Mouse (Mus musculus) erythroid progenitor cell, adult 5-6 weeks (primary cell): ENCODE measurements around the gene Jmjd4. TPM values are rescaled to one million over a fixed set of nuclear protein-coding genes. Genes with fewer than 3 reads are reported as not detected.

Experiments
- ATAC-seq: replicated peaks from 2 replicates; pipeline ENCODE4 v1.8.0; 2016; ENCODE audit warnings: moderate number of reproducible peaks, mild to moderate bottlenecking, moderate TSS enrichment, inconsistent platforms; ENCODE audit not compliant: poor library complexity, low FRiP score, severe bottlenecking
- total RNA-seq, 2 experiments: library from RNA; stranded (forward) in 1 of 2; stranded (reverse) in 1 of 2; fragments of 150-400 nt in 1 of 2; fragments of 186-747, 209-891 nt in 1 of 2; gene quantifications; 2 replicates each; pipeline versions ENCODE4 v1.2.3 to v1.2.4; 2015 to 2017; ENCODE audit warnings: low replicate concordance in 2 of 2

The Jmjd4 gene
- total RNA-seq, 2 experiments from 2014 or later: 3.2 to 3.4 TPM

DNA sequence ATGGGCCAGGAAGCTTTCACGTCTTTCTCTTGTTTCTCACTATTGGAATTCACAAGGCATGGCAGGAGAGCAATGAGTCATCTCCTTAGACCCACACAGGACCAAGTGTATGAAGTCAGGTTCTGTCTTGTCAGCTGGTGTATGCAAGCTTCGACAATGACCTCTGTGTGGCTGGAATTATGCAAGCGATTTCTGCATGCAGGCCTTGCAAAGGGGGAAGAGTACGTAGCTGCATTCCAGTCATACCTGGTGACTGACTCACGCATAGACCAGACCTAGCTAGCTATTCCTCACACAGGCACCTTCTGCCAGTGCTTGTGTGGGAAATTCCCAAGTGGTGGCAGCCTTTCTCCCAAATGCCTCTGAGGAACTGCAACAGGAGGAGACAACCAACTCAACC lies 9.1 kb downstream of the Jmjd4 start:
- no peak for ATAC-seq

DNA sequence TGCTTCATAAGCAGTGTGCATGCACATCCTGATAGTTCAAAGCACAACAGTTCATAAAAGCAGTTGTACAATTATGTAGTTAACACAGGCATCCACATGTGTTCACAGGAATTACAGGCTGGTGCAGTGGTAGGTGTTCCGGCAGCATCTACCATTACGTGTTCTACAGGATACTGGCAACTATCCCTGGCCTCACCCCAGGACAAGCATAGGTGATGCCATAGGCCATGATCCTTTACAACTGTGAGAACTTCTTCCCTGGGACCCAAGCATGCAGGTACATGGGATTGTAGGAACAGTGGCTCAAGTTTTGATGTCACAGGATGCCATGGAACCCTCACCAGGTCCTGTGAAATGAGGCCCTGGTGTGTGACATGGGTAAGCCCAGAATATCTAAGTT lies 10.6 kb downstream of the Jmjd4 start:
- no peak for ATAC-seq

DNA sequence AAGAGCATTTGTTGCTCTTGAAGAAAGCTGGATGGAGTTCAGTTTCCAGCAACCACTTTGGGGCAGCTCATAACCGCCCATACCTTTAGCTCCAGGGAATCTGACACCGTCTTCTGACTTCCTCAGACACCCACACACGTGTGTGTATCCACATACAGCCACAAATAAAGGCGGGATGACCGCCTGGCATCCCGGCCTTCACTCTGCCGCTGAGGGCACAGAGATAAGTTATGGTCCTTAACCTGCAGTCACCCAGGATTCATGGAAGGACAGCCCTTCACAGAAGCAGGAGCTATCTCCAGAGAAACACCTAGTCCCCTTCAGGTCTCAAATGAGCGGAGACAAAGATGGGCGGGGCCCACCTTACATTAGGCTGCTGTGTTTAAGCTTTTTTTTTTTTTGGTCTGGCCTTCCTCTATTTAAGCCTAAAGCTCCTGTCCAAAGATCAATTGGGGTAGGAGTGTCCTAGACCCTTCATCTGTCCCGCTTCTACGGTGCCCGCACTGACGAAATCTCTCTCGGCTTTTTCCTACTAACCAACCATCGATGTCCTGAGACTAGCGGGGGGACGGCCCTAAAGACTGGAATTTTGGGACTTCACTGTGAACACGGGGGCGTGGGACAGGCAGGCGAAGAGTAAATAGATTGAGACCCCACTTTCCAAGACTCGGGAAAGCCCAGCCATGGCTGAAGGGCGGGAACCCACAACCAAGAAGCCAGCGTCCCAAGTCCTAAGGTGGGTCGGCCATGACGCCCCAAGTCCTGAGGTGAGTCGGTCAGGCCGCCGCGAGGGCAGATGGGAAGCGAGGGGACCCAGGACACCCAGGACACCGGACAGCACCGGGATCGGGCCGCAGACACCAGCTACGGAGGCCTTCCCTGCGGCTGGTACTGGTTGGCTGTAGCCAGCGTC lies 21.8 kb downstream of the Jmjd4 start:
- ATAC-seq: peak; percentile 63

DNA sequence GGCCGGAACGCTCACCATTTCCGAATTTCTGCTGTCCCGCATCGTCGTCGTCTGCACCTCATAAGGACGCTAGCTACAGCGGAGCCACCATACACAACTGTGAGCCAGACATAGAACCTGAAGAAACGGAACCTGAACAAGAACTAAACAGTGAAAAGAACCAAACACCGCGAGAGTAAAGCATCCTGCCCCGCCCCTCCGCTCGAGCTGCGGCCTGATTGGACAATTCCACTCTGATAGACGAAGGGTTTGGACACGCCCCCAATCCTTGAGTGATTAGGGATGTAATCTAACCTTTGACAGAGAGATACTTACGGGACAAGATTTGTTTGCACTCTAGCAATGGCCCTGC lies 22.5 kb downstream of the Jmjd4 start, which contains the start of gene Zfp867:
Zfp867 (minus strand) TSS at position 149 of the 352 bp plus-strand sequence.
- peak; percentile 73 for ATAC-seq

DNA sequence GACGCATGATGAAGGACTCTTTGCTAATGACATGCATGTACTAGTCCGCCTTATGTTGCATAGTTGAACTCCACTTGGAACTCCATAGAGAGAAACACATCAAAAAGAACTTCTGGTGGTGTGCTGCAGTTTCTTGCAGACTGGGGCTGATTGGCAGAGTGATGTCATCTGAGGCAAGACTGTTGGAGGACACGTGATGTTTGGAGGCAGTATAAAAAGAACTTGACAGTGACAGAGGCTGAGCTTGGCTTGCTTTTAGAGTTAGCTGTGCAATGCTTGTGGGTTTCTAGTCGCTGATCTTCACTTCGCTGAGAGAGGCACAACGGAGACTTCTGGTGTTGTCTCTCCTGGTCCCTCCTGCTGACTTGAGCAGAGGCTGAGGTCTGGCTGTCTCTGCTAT lies 27.4 kb downstream of the Jmjd4 start:
- ATAC-seq: no peak

DNA sequence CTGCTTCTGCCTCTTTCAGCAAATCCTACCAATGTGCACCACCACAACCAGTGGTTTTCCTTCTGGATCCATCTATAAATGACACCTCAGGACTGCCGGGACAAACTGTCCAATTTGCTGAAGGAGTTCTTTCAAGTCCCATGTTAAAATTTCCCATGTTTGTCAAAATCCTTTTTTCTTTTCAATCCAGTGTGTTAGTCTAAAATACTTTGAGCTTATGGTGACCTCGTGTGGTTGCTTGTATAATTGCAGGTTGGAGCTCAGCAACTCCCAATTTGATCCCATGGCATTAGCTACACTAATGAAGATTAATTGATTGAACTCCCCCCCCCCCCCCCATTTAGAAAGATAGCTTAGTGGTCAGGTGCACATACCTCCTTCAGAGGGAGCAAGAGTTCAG lies 33.4 kb downstream of the Jmjd4 start:
- no peak for ATAC-seq

DNA sequence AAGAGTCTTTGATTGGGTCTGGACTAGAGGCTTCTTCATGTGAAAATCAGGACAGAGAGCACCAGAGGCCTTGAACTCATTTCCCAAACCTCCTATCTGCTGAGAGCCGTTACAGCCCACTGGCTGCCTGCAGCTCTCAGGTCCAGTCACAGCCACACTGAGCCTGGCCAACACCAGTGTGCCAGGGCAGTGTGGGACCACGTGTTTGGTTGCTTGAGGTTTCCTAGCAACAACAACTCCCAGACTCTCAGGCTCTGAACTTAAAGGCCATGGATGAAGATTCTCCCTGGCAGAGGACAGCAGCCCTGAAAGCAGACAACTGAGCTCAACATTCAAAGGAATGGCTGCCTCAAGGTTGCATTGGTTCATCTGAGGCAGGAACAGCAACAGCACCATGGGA lies 35.8 kb downstream of the Jmjd4 start:
- no peak for ATAC-seq

DNA sequence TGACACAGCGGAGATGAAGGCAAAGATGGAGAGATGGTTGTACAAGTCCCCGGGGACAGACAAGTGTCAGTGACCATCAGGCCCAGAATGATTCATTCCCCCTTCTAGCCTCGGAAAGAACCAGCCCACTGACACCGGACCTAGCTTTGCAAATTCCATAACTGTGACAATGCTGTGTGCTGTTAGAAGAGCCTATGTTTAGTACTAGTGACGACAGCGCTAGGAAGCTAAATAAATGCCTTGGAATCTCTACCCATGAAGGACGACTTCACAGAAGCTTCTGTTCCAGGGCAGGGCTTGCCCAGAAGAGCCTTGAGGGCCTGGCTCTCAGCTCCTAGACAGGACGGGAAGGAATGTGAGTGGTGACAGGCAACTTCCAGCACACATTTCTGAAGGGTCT lies 36.4 kb downstream of the Jmjd4 start:
- ATAC-seq: no peak

DNA sequence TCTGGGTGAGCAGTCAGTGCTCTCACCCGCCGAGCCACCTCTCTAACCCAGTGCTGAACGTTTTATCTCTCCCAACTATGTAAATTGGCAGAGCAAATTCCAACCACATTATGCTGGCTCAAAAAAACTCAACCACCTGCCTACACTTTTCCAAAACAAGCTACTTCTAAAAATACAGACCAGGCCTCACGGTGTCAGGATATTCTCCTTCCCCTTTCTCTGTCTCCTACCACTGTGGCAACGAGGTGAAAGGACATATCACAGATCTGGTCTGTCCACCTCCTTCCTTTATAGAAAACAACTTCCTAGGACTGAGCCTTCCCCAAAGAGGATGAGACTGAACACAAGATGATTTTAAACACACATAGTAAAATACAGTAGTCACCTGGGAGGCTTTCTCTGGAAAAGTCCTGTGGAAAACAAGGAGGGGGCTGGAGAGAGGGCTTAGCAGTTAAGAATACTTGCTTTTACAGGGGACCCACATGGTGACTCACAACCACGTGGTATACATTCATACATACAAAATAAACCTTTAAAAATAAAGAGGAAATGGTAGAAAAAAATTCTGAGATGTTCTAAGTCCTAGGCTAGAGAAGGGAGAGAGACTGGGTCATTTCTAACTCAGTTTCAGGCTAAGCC lies 46.9 kb downstream of the Jmjd4 start:
- no peak for ATAC-seq

DNA sequence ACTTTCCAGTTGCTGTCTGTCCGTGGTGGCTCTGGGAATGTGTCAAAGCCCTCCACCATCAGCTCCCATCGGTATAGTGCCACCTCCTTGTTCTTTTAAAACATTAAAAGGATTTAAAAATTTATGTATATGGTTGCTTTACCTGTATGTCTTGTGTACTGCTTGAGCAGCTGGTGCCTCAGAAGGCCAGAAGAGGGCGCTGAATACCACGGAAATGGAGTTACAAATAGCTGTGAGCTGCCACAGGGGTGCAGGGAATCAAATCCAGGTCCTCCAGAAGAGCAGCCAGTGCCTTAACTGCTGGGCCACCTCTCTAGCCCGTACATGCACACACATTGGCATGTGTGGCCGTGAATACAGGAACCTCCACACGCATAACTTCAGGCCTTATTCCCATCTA lies 47.9 kb downstream of the Jmjd4 start:
- no peak for ATAC-seq

DNA sequence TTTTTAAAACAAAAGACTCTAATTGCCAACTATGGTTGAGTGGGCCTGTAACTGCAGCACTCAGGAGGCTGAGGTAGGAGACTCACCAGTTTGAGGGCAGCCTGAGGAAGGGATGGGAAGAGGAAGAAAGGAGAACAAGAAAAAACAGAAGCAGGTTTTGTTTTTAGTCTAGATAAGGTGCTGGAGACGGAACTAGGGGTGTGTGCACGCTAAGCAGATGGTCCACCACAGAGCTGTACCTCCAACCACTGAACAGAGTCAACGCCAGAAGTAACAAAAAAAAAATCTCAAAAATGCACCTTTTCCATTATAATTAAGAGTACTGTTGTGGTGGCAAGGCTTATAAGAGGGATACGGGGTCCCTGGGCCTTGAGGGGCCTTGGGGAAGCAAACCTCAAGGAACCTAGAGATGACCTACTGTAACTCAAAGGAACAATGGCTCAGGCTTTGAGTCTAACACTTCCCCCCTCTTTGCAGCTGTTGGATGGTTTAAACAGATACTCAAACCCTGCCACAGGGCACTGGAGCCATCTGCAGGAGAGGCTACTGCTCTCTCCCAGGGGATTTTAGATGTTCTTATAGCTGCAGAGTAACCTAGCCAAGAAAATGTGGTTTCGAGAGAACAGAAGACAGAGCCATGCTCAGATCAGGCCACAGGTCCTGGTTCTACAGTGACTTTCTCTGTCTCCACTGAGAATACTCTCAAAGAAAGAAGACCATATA lies 52.3 kb downstream of the Jmjd4 start:
- no peak for ATAC-seq

DNA sequence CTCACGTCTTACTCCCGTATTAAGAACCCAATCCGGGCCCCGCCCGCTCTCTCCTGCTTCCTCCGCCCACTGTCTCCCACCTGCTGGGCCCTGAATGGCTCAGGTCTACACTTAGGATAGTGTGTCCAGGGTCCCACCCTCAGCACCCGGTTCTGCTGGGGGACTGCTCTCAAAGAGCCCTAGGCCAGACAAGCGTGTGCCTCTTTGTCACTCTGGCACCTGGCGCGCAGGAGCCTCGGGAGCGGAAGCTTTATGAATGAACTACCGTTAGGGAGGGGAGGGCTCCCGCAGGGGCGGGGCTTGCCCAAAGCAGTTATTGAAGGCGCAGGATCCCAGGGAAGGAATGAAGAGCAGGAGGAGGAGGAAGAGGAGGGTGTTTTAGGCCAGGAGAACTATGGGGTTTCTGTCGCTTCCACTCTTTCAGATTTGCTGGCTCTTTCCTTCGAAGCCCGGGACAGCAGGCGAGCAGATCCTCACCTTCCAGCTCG lies 55.5 kb downstream of the Jmjd4 start:
- ATAC-seq: peak; percentile 48

DNA sequence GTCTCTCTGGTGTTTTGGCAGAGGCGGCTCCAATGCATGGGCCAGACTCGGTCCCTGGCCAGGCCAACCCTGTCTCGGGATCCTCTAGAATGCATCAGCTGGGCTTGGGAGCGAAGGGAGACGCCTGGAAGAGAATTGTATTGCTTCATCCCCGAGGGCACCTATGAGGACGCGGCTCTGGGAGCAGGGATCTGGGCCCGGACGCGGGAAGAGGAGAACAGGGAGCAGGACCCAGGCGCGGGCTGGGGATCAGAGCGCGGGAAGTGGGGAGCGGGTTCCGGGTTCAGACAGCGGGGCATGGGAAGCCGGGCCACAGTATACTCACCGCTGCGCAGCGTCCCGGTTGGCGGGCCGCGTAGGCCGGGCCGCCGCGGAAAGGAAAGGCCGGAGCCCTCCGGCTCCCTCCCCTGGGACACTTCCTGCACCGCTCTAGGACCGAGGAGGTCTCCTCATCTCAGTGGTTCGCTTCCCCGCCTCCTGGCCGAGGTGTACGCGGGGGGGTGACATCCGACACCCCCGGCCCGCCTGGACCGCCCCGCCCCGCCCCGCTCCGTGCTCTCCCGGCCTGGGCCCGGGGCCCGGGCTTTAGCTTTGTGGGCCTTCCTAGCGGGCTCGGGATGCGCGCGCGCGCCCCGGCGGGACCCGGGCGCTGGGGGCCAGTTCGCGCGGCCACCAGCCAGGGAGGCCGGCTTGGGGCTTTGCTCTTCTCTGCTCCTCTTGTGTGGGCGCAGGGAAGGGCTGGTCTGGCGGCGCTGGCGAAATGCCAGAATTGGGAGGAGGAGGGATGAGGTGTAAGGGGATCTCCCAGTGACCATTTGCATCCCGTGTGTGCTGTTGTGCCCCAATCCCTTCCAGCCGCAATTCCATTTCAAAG lies 56.2 kb downstream of the Jmjd4 start:
- ATAC-seq: 0 out of 2 replicates have a peak, but pooled peaks have one; percentile 26

DNA sequence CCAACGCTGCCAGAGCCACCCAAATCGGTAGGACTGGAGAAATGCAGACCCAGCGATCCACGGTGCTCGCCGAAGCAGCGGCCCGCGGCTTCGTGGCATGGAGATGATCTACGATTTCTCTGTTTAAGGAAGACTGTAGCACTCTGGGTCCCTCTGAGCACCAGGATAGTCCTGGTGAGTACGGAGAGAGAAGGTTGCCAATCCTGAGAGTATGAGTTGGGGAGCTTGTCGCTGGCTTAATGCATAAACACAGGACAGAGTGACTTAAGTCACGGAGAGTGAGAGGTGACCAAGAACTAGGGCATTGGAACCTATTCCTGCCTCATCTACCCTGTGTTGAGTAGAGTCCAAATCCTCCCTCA lies 56.8 kb downstream of the Jmjd4 start:
- ATAC-seq: no peak

Other genes starting within 250 kb of the Jmjd4 start
- 3.4 and 8.6 TPM in 2 replicates for gene Mrpl55, start 247.6 kb upstream of the Jmjd4 start, total RNA-seq (2015; ENCODE audit: low replicate concordance)
- gene Mrpl55, start 247.6 kb upstream of the Jmjd4 start, total RNA-seq (2017; ENCODE audit: low replicate concordance): 18.7 and 49.0 TPM in 2 replicates
- 12.6 and 13.4 TPM in 2 replicates for gene 2310033P09Rik, start 241.7 kb upstream of the Jmjd4 start, total RNA-seq (2015; ENCODE audit: low replicate concordance)
- 17.5 and 20.0 TPM in 2 replicates for gene 2310033P09Rik, start 241.7 kb upstream of the Jmjd4 start, total RNA-seq (2017; ENCODE audit: low replicate concordance)
- gene Arf1, start 221.8 kb upstream of the Jmjd4 start, total RNA-seq (2015; ENCODE audit: low replicate concordance): 118 and 138 TPM in 2 replicates
- gene Arf1, start 221.8 kb upstream of the Jmjd4 start, total RNA-seq (2017; ENCODE audit: low replicate concordance): 107 and 109 TPM in 2 replicates
- gene Wnt3a, start 159.3 kb upstream of the Jmjd4 start, total RNA-seq (2015; ENCODE audit: low replicate concordance): not detected in 2 replicates
- not detected in 2 replicates for gene Wnt3a, start 159.3 kb upstream of the Jmjd4 start, total RNA-seq (2017; ENCODE audit: low replicate concordance)
- not detected in 2 replicates for gene Wnt9a, start 143.1 kb upstream of the Jmjd4 start, total RNA-seq (2015; ENCODE audit: low replicate concordance)
- not detected in 2 replicates for gene Wnt9a, start 143.1 kb upstream of the Jmjd4 start, total RNA-seq (2017; ENCODE audit: low replicate concordance)
- gene Prss38, start 74.4 kb upstream of the Jmjd4 start, total RNA-seq (2015; ENCODE audit: low replicate concordance): not detected in 2 replicates
- not detected in 2 replicates for gene Prss38, start 74.4 kb upstream of the Jmjd4 start, total RNA-seq (2017; ENCODE audit: low replicate concordance)
- gene Snap47, start 1.1 kb downstream of the Jmjd4 start, total RNA-seq (2015; ENCODE audit: low replicate concordance): not detected in 2 replicates
- gene Snap47, start 1.1 kb downstream of the Jmjd4 start, total RNA-seq (2017; ENCODE audit: low replicate concordance): 0.13 and 6.4 TPM in 2 replicates
- not detected in 2 replicates for gene Zfp867, start 22.4 kb downstream of the Jmjd4 start, total RNA-seq (2015; ENCODE audit: low replicate concordance)
- gene Zfp867, start 22.4 kb downstream of the Jmjd4 start, total RNA-seq (2017; ENCODE audit: low replicate concordance): not detected in 2 replicates
- 1.7 and 2.9 TPM in 2 replicates for gene Zkscan17, start 76.7 kb downstream of the Jmjd4 start, total RNA-seq (2015; ENCODE audit: low replicate concordance)
- gene Zkscan17, start 76.7 kb downstream of the Jmjd4 start, total RNA-seq (2017; ENCODE audit: low replicate concordance): 3.0 and 3.7 TPM in 2 replicates
- 0.72 and 0.84 TPM in 2 replicates for gene Nlrp3, start 91.5 kb downstream of the Jmjd4 start, total RNA-seq (2015; ENCODE audit: low replicate concordance)
- 0.13 and 1.3 TPM in 2 replicates for gene Nlrp3, start 91.5 kb downstream of the Jmjd4 start, total RNA-seq (2017; ENCODE audit: low replicate concordance)
- gene Olfr222, start 126.2 kb downstream of the Jmjd4 start, total RNA-seq (2015; ENCODE audit: low replicate concordance): not detected in 2 replicates
- gene Olfr222, start 126.2 kb downstream of the Jmjd4 start, total RNA-seq (2017; ENCODE audit: low replicate concordance): not detected in 2 replicates
- not detected in 2 replicates for gene Olfr223, start 143.2 kb downstream of the Jmjd4 start, total RNA-seq (2015; ENCODE audit: low replicate concordance)
- not detected in 2 replicates for gene Olfr223, start 143.2 kb downstream of the Jmjd4 start, total RNA-seq (2017; ENCODE audit: low replicate concordance)
- gene Mprip, start 211.3 kb downstream of the Jmjd4 start, total RNA-seq (2015; ENCODE audit: low replicate concordance): 21.4 and 38.2 TPM in 2 replicates
- 20.7 and 44.4 TPM in 2 replicates for gene Mprip, start 211.3 kb downstream of the Jmjd4 start, total RNA-seq (2017; ENCODE audit: low replicate concordance)